Mouse (Mus musculus) MEL (cell line): ENCODE results near the gene Foxn3. TPM values are rescaled to one million over a fixed set of nuclear protein-coding genes. Genes with fewer than 3 reads are reported as not detected.

Experiments used
- DNase-seq: peaks from one replicate; pipeline ENCODE4 v3.0.0; 2011; ENCODE audit warnings: low read depth, low spot score
- H3K27ac ChIP-seq: 2 replicates; pipeline ENCODE4 v1.5.1; 2012; ENCODE audit warnings: low read depth, mild to moderate bottlenecking, control low read depth, low read length, moderate library complexity; ENCODE audit not compliant: control insufficient read depth
- H3K27me3 ChIP-seq, 2 experiments: fragments of 150-350 bp in 1 of 2; sonication (generic) in 1 of 2; 2 replicates each; pipeline ENCODE4 v1.6.1; 2012; ENCODE audit warnings: low read length in 2 of 2, mild to moderate bottlenecking in 2 of 2, improper control_type of control experiment in 1 of 2, moderate library complexity in 1 of 2; ENCODE audit not compliant: insufficient read depth in 2 of 2, control insufficient read depth in 1 of 2
- H3K36me3 ChIP-seq, 2 experiments: 2 replicates each; pipeline ENCODE4 v1.6.1; 2012 to 2014; ENCODE audit warnings: low read length in 2 of 2, improper control_type of control experiment in 1 of 2, inconsistent platforms in 1 of 2, mild to moderate bottlenecking in 1 of 2; ENCODE audit not compliant: insufficient read depth in 2 of 2, control insufficient read depth in 1 of 2
- H3K4me1 ChIP-seq, 2 experiments: fragments of 150-350 bp in 1 of 2; sonication (generic) in 1 of 2; 2 replicates each; pipeline ENCODE4 v1.6.1; 2012; ENCODE audit warnings: low read length in 2 of 2, improper control_type of control experiment in 1 of 2, mild to moderate bottlenecking in 1 of 2; ENCODE audit not compliant: insufficient read depth in 2 of 2, control insufficient read depth in 1 of 2
- H3K4me3 ChIP-seq, 2 experiments: fragments of 150-350 bp in 1 of 2; sonication (generic) in 1 of 2; 2 replicates each; pipeline ENCODE4 v1.5.1; 2012; ENCODE audit warnings: low read depth in 2 of 2, low read length in 2 of 2, mild to moderate bottlenecking in 2 of 2, moderate library complexity in 2 of 2, control low read depth in 1 of 2, improper control_type of control experiment in 1 of 2; ENCODE audit not compliant: control insufficient read depth in 1 of 2, insufficient read depth in 1 of 2
- H3K79me2 ChIP-seq: 2 replicates; pipeline ENCODE4 v1.6.1; 2012; ENCODE audit warnings: mild to moderate bottlenecking, low read length, moderate library complexity; ENCODE audit not compliant: control insufficient read depth, poor library complexity, insufficient read depth
- H3K9ac ChIP-seq: 2 replicates; pipeline ENCODE4 v1.6.1; 2012; ENCODE audit warnings: low read depth, mild to moderate bottlenecking, control low read depth, low read length, moderate library complexity; ENCODE audit not compliant: control insufficient read depth, poor library complexity, severe bottlenecking
- H3K9me3 ChIP-seq: fragments of 150-350 bp; sonication (generic); replicated peaks from 2 replicates; pipeline ENCODE4 v1.6.1; 2012; ENCODE audit warnings: mild to moderate bottlenecking, low read length, improper control_type of control experiment, moderate library complexity; ENCODE audit not compliant: insufficient read depth
- BHLHE40 ChIP-seq: IDR thresholded peaks from 2 replicates; pipeline ENCODE4 v1.6.1; 2012; ENCODE audit warnings: low read depth, mild to moderate bottlenecking, inconsistent platforms, low read length, improper control_type of control experiment, borderline replicate concordance
- CHD1 ChIP-seq: IDR thresholded peaks from 2 replicates; pipeline ENCODE4 v1.6.1; 2012; ENCODE audit warnings: low read depth, mild to moderate bottlenecking, inconsistent platforms, low read length, improper control_type of control experiment
- CHD2 ChIP-seq: IDR thresholded peaks from 2 replicates; pipeline ENCODE4 v1.6.1; 2011; ENCODE audit warnings: low read length, improper control_type of control experiment
- E2F4 ChIP-seq: IDR thresholded peaks from 2 replicates; pipeline ENCODE4 v1.6.1; 2011; ENCODE audit warnings: low read depth, low read length, improper control_type of control experiment, borderline replicate concordance
- ELF1 ChIP-seq: IDR thresholded peaks from 2 replicates; pipeline ENCODE4 v1.6.1; 2014; ENCODE audit warnings: low read depth, mild to moderate bottlenecking, inconsistent platforms, low read length, improper control_type of control experiment, moderate library complexity
- ETS1 ChIP-seq: IDR thresholded peaks from 2 replicates; pipeline ENCODE4 v1.6.1; 2012; ENCODE audit warnings: low read depth, mild to moderate bottlenecking, inconsistent platforms, low read length, improper control_type of control experiment, moderate library complexity
- GATA1 ChIP-seq: IDR thresholded peaks from 2 replicates; pipeline ENCODE4 v1.6.1; 2011; ENCODE audit warnings: low read depth, low read length, improper control_type of control experiment
- HCFC1 ChIP-seq: IDR thresholded peaks from 2 replicates; pipeline ENCODE4 v1.6.1; 2012; ENCODE audit warnings: low read depth, mild to moderate bottlenecking, inconsistent platforms, low read length, improper control_type of control experiment, moderate library complexity
- KAT2A ChIP-seq: conservative IDR thresholded peaks from 2 replicates; pipeline ENCODE4 v1.6.1; 2012; ENCODE audit warnings: low read depth, low read length, improper control_type of control experiment, inconsistent platforms
- MAFK ChIP-seq: IDR thresholded peaks from 2 replicates; pipeline ENCODE4 v1.6.1; 2011; ENCODE audit warnings: low read depth, mild to moderate bottlenecking, low read length, improper control_type of control experiment, borderline replicate concordance
- MXI1 ChIP-seq: IDR thresholded peaks from 2 replicates; pipeline ENCODE4 v1.6.1; 2011; ENCODE audit warnings: mild to moderate bottlenecking, low read depth, low read length, improper control_type of control experiment
- MYC ChIP-seq: IDR thresholded peaks from 2 replicates; pipeline ENCODE4 v1.6.1; 2011; ENCODE audit warnings: low read depth, mild to moderate bottlenecking, low read length, improper control_type of control experiment, moderate library complexity
- NELFE ChIP-seq: IDR thresholded peaks from 2 replicates; pipeline ENCODE4 v1.6.1; 2011; ENCODE audit warnings: low read depth, low read length, improper control_type of control experiment
- POLR2A ChIP-seq, 2 experiments: IDR thresholded peaks; 2 replicates each; pipeline ENCODE4 v1.6.1; 2011 to 2012; ENCODE audit warnings: low read length in 2 of 2, mild to moderate bottlenecking in 2 of 2, control low read depth in 1 of 2, improper control_type of control experiment in 1 of 2, low read depth in 1 of 2, moderate library complexity in 1 of 2; ENCODE audit not compliant: control insufficient read depth in 1 of 2, insufficient read depth in 1 of 2, poor library complexity in 1 of 2
- RAD21 ChIP-seq: IDR thresholded peaks from 2 replicates; pipeline ENCODE4 v1.6.1; 2011; ENCODE audit warnings: mild to moderate bottlenecking, low read depth, low read length, improper control_type of control experiment
- SIN3A ChIP-seq: IDR thresholded peaks from 2 replicates; pipeline ENCODE4 v1.6.1; 2012; ENCODE audit warnings: low read length, improper control_type of control experiment, inconsistent platforms
- TAL1 ChIP-seq: IDR thresholded peaks from 2 replicates; pipeline ENCODE4 v1.6.1; 2012; ENCODE audit warnings: mild to moderate bottlenecking, inconsistent platforms, low read length, moderate library complexity, mixed read lengths
- TCF12 ChIP-seq: IDR thresholded peaks from 2 replicates; pipeline ENCODE4 v1.6.1; 2014; ENCODE audit warnings: low read depth, mild to moderate bottlenecking, inconsistent platforms, low read length, improper control_type of control experiment, moderate library complexity
- UBTF ChIP-seq: IDR thresholded peaks from 2 replicates; pipeline ENCODE4 v1.6.1; 2012; ENCODE audit warnings: low read depth, mild to moderate bottlenecking, inconsistent platforms, low read length, improper control_type of control experiment, moderate library complexity, borderline replicate concordance; ENCODE audit not compliant: insufficient read depth
- USF1 ChIP-seq: IDR thresholded peaks from 2 replicates; pipeline ENCODE4 v1.6.1; 2014; ENCODE audit warnings: low read depth, mild to moderate bottlenecking, inconsistent platforms, low read length, improper control_type of control experiment, moderate library complexity
- USF2 ChIP-seq, 2 experiments: IDR thresholded peaks; 2 replicates each; pipeline ENCODE4 v1.6.1; 2011 to 2012; ENCODE audit warnings: improper control_type of control experiment in 2 of 2, low read length in 2 of 2, borderline replicate concordance in 1 of 2, inconsistent platforms in 1 of 2, low read depth in 1 of 2, mild to moderate bottlenecking in 1 of 2; ENCODE audit not compliant: insufficient read depth in 1 of 2
- polyA plus RNA-seq, 2 experiments: library from polyadenylated mRNA; stranded (reverse) in 1 of 2; unstranded in 1 of 2; fragments of >175 nt in 1 of 2; fragments of >200 nt in 1 of 2; gene quantifications; 2 replicates each; pipeline versions ENCODE4 v1.2.1 to v1.2.4; 2012; ENCODE audit warnings: low replicate concordance in 2 of 2, low read depth in 1 of 2; ENCODE audit not compliant: insufficient read length in 2 of 2, insufficient read depth in 1 of 2, missing spikeins in 1 of 2
- total RNA-seq: library from RNA; depleted of rRNA; stranded (reverse); fragments of 300-350 nt; gene quantifications from 2 replicates; pipeline ENCODE4 v1.2.3, GENCODE M21; 2012

The Foxn3 gene
- total and polyA plus RNA-seq, 3 experiments: 15.5 to 22.8 TPM; not detected in 1

DNA sequence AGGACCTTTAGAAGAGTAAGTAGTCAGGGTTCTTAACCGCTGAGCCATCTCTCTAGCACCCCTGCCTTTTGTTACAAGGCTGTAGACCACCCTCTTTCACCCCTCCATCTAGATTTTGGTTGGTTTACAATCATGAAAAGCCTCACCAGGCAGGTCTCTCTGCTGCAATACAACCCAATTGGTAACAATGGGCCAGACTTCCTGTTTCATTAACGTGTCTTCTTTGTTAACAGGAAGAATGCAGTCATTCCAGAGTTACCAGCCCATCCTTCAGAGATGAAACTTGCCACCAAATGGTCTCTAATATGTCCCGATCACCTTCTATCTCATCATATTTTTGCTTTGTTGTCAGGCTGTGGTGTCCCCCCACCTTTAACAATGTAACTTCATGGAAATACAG is 66.4 kb downstream of the Foxn3 start:
- no peak overlapping the region for H3K9ac ChIP-seq
- H3K4me1 ChIP-seq: peaks cover 3 to 5% of the 10 kb centered on the region in 2 experiments; a peak in 2 of 4 replicates
- no peaks in the 10 kb centered on the region for H3K9me3 ChIP-seq
- no peak for DNase-seq
- no peaks in the 10 kb centered on the region for H3K27me3 ChIP-seq
- TF ChIP-seq SIN3A: no peak
- no peak for TF ChIP-seq ELF1
- TF ChIP-seq NELFE: no peak
- no peak for TF ChIP-seq ETS1
- TF ChIP-seq CHD1: no peak
- TF ChIP-seq HCFC1: no peak
- no peak for TF ChIP-seq TCF12
- no peak for TF ChIP-seq BHLHE40
- no peak for TF ChIP-seq E2F4
- no peak for TF ChIP-seq TAL1
- TF ChIP-seq MXI1: no peak
- TF ChIP-seq POLR2A (IDR thresholded peaks at IDR 0.05; ENCODE audit: control insufficient read depth in 1 of 2, insufficient read depth in 1 of 2, low read depth in 1 of 2, low read length in 2 of 2, poor library complexity in 1 of 2): no peak
- no peak for TF ChIP-seq MAFK
- TF ChIP-seq USF1: no peak
- TF ChIP-seq GATA1: no peak
- TF ChIP-seq RAD21: no peak
- H3K4me3 ChIP-seq: no peak overlapping the region
- H3K36me3 ChIP-seq: peaks cover 0 to 8% of the 10 kb centered on the region in 2 experiments; a peak in 3 of 4 replicates
- peaks cover 2% of the 10 kb centered on the region; the same call in 1 of the 2 replicates for H3K79me2 ChIP-seq
- H3K27ac ChIP-seq: no peak overlapping the region

DNA sequence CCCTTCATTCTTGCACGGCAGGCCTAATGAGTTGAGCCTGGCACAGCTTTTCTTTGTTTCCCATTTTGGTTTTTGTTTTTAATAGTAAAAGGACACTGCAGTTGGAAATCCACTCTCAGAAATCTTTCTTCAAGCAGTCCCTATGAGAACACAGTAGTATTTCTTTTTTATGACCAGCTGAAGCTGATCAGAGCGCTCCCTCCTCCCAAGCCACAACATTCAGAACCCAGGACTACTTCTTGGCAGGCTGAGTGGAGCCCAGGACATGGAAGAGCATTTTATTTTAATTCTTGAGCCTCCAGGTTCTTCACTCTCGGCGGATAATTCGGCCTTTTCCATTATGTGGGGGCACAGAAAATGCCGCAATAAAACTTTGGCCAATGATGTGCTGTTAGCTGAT is 73.2 kb downstream of the Foxn3 start:
- no peak overlapping the region for H3K9ac ChIP-seq

More for the DNA sequence above, 73.2 kb downstream of the Foxn3 start:
- peaks cover 2% of the 10 kb centered on the region; the same call in 1 of the 2 replicates for H3K79me2 ChIP-seq
- H3K4me3 ChIP-seq: no peak overlapping the region
- H3K27ac ChIP-seq: no peak overlapping the region
- no peaks in the 10 kb centered on the region for H3K4me1 ChIP-seq
- no peak for DNase-seq
- no peaks in the 10 kb centered on the region for H3K9me3 ChIP-seq
- TF ChIP-seq UBTF: no peak
- TF ChIP-seq MYC: no peak
- TF ChIP-seq MAFK: no peak
- TF ChIP-seq GATA1: no peak
- TF ChIP-seq CHD2: no peak
- TF ChIP-seq NELFE: no peak
- no peak for TF ChIP-seq RAD21
- no peak for TF ChIP-seq KAT2A
- TF ChIP-seq CHD1: no peak
- no peak for TF ChIP-seq USF2 (IDR thresholded peaks at IDR 0.05; ENCODE audit: borderline replicate concordance in 1 of 2, insufficient read depth in 1 of 2, low read depth in 1 of 2, low read length in 2 of 2)
- no peaks in the 10 kb centered on the region for H3K27me3 ChIP-seq
- H3K36me3 ChIP-seq: no peaks in the 10 kb centered on the region
